In genomic region chr5:115480101-115480500, GRCm38 (mm10) we compare ENCODE assay signal across 8 mouse cellular contexts. TPM values are rescaled to one million over a fixed set of nuclear protein-coding genes. Genes with fewer than 3 reads are reported as not detected.
A peak's percentile ranks its signal among the peaks of the same experiment; 100 is the strongest.
DNase-seq lines count a peak whose midpoint lies in the region; ATAC-seq lines count a peak whose summit lies in the region.

No protein-coding gene starts in this region.

- 33% methylated on average over 27 of the region's 27 CpGs for WGBS in heart, embryonic 15.5 days
- 16% methylated on average over 27 of the region's 27 CpGs for WGBS in hindbrain, embryonic 15.5 days
- WGBS in midbrain, embryonic 13.5 days, result 14% methylated on average over 27 of the region's 27 CpGs

- H3K4me3 ChIP-seq in heart, embryonic 15.5 days, result peak overlapping the region; percentile 25
- H3K4me3 ChIP-seq in hindbrain, embryonic 15.5 days, result peak overlapping the region; percentile 14
- H3K4me3 ChIP-seq in midbrain, embryonic 13.5 days (replicated peaks), result peak overlapping the region; percentile 7

- ATAC-seq in heart, embryonic 15.5 days (replicated peaks; ENCODE audit: insufficient number of reproducible peaks, insufficient read depth, low FRiP score, low read depth), result no peak
- no peak for ATAC-seq in hindbrain, embryonic 15.5 days (ENCODE audit: low FRiP score, low read depth)
- no peak for ATAC-seq in midbrain, embryonic 13.5 days

- no peaks in the 10 kb centered on the region for H3K9me3 ChIP-seq in heart, embryonic 15.5 days (replicated peaks)
- H3K9me3 ChIP-seq in hindbrain, embryonic 15.5 days, result no peaks in the 10 kb centered on the region
- no peaks in the 10 kb centered on the region for H3K9me3 ChIP-seq in midbrain, embryonic 13.5 days

- H3K4me2 ChIP-seq in heart, embryonic 15.5 days, result peak overlapping the region; percentile 50
- peak overlapping the region; percentile 45 for H3K4me2 ChIP-seq in hindbrain, embryonic 15.5 days
- peak overlapping the region; percentile 39 for H3K4me2 ChIP-seq in midbrain, embryonic 13.5 days (replicated peaks)

- intact Hi-C loops in heart, postnatal 14 days (cut with DNase I), result no loop called here

- H3K27me3 ChIP-seq in heart, embryonic 15.5 days, result no peaks in the 10 kb centered on the region
- no peaks in the 10 kb centered on the region for H3K27me3 ChIP-seq in hindbrain, embryonic 15.5 days
- H3K27me3 ChIP-seq in midbrain, embryonic 13.5 days, result peaks cover 24% of the 10 kb centered on the region

- DNase-seq in heart, postnatal 14 days, result no peak
- peak; percentile 69 for DNase-seq in ZHBTc4 (ENCODE audit: low read depth, low spot score)
- no peak for DNase-seq in layer of hippocampus, postnatal 25 days (ENCODE audit: extremely low spot score in 1 of 2, low spot score in 1 of 2)
- DNase-seq in ovary, postnatal 10 days (ENCODE audit: low spot score), result no peak
- DNase-seq in right cerebral cortex, postnatal 10 days (ENCODE audit: low spot score in 2 of 2), result no peak

- no peak overlapping the region for H3K27ac ChIP-seq in heart, embryonic 15.5 days
- no peak overlapping the region for H3K27ac ChIP-seq in hindbrain, embryonic 15.5 days (replicated peaks)
- H3K27ac ChIP-seq in midbrain, embryonic 13.5 days, result no peak overlapping the region

- no peaks in the 10 kb centered on the region for H3K36me3 ChIP-seq in heart, embryonic 15.5 days
- H3K36me3 ChIP-seq in hindbrain, embryonic 15.5 days, result peaks cover 10% of the 10 kb centered on the region; the same call in 1 of the 2 replicates
- peaks cover 11% of the 10 kb centered on the region; the same call in 1 of the 2 replicates for H3K36me3 ChIP-seq in midbrain, embryonic 13.5 days

- H3K9ac ChIP-seq in heart, embryonic 15.5 days, result no peak overlapping the region; the same call in 1 of the 2 replicates
- no peak overlapping the region for H3K9ac ChIP-seq in hindbrain, embryonic 15.5 days
- H3K9ac ChIP-seq in midbrain, embryonic 13.5 days (replicated peaks), result no peak overlapping the region

- H3K4me1 ChIP-seq in heart, embryonic 15.5 days (replicated peaks), result peaks cover 27% of the 10 kb centered on the region
- H3K4me1 ChIP-seq in hindbrain, embryonic 15.5 days (replicated peaks), result peaks cover 32% of the 10 kb centered on the region
- H3K4me1 ChIP-seq in midbrain, embryonic 13.5 days (replicated peaks), result peaks cover 39% of the 10 kb centered on the region

RNA-seq across cellular contexts. Expression of gene Sirt4, which starts 4.4 kb away (rescaled TPM):
- polyA plus RNA-seq in heart, embryonic 15.5 days (2015; fragmentation: Nextera tagmentation; extraction: Ambion mirVana), result 20.9 TPM in 2 replicates
- 10 to 100 TPM; 17.9 to 18.7 TPM for total RNA-seq in heart, postnatal 14 days (2021)
- polyA plus RNA-seq in hindbrain, embryonic 15.5 days (2015; fragmentation: Nextera tagmentation; extraction: Ambion mirVana), result 27.3 and 32.2 TPM in 2 replicates
- polyA plus RNA-seq in midbrain, embryonic 13.5 days (2015; fragmentation: Nextera tagmentation; extraction: Ambion mirVana), result 26.1 and 28.7 TPM in 2 replicates
- total RNA-seq in layer of hippocampus, postnatal 25 days (2021), result 10 to 100 TPM; 27.6 to 39.7 TPM

RNA-seq across cellular contexts. Expression of gene Pla2g1b, which starts 14.0 kb away (rescaled TPM):
- polyA plus RNA-seq in heart, embryonic 15.5 days (2015; fragmentation: Nextera tagmentation; extraction: Ambion mirVana), result 0.32 and 0.52 TPM in 2 replicates
- total RNA-seq in heart, postnatal 14 days (2021), result not detected
- polyA plus RNA-seq in hindbrain, embryonic 15.5 days (2015; fragmentation: Nextera tagmentation; extraction: Ambion mirVana), result 0.54 TPM in 1 of 2 replicates, not detected in the other
- not detected in 2 replicates for polyA plus RNA-seq in midbrain, embryonic 13.5 days (2015; fragmentation: Nextera tagmentation; extraction: Ambion mirVana)
- total RNA-seq in layer of hippocampus, postnatal 25 days (2021), result not detected

RNA-seq across cellular contexts. Expression of gene Pxn, which starts 26.4 kb away (rescaled TPM):
- 33.5 and 46.2 TPM in 2 replicates for polyA plus RNA-seq in heart, embryonic 15.5 days (2015; fragmentation: Nextera tagmentation; extraction: Ambion mirVana)
- total RNA-seq in heart, postnatal 14 days (2021), result 10 to 100 TPM; 52.4 to 54.2 TPM
- 22.0 and 24.3 TPM in 2 replicates for polyA plus RNA-seq in hindbrain, embryonic 15.5 days (2015; fragmentation: Nextera tagmentation; extraction: Ambion mirVana)
- polyA plus RNA-seq in midbrain, embryonic 13.5 days (2015; fragmentation: Nextera tagmentation; extraction: Ambion mirVana), result 16.2 and 18.3 TPM in 2 replicates
- 10 to 100 TPM; 30.9 to 41.9 TPM for total RNA-seq in layer of hippocampus, postnatal 25 days (2021)

RNA-seq across cellular contexts. Expression of gene Msi1, which starts 50.7 kb away (rescaled TPM):
- polyA plus RNA-seq in heart, embryonic 15.5 days (2015; fragmentation: Nextera tagmentation; extraction: Ambion mirVana), result 2.0 and 3.5 TPM in 2 replicates
- total RNA-seq in heart, postnatal 14 days (2021), result 1 to 10 TPM; 1.9 to 2.0 TPM
- 59.9 and 60.3 TPM in 2 replicates for polyA plus RNA-seq in hindbrain, embryonic 15.5 days (2015; fragmentation: Nextera tagmentation; extraction: Ambion mirVana)
- polyA plus RNA-seq in midbrain, embryonic 13.5 days (2015; fragmentation: Nextera tagmentation; extraction: Ambion mirVana), result 112 and 133 TPM in 2 replicates
- total RNA-seq in layer of hippocampus, postnatal 25 days (2021), result 10 to 100 TPM; 52.5 to 57.1 TPM
